Mouse (Mus musculus) layer of hippocampus, postnatal 10 days (tissue): Measurements from ENCODE around the gene Tspo2. TPM values are rescaled to one million over a fixed set of nuclear protein-coding genes. Genes with fewer than 3 reads are reported as not detected.

Source experiments
- DNase-seq, 2 experiments: peaks; one replicate each; pipeline ENCODE4 v3.0.0; 2021; ENCODE audit warnings: low spot score in 2 of 2
- total RNA-seq, 2 experiments: library from RNA; stranded (reverse); gene quantifications; 2 replicates each; pipeline ENCODE4 v1.2.3; 2021

Tspo2 gene
- total RNA-seq, 2 experiments from 2014 or later = not detected

DNA sequence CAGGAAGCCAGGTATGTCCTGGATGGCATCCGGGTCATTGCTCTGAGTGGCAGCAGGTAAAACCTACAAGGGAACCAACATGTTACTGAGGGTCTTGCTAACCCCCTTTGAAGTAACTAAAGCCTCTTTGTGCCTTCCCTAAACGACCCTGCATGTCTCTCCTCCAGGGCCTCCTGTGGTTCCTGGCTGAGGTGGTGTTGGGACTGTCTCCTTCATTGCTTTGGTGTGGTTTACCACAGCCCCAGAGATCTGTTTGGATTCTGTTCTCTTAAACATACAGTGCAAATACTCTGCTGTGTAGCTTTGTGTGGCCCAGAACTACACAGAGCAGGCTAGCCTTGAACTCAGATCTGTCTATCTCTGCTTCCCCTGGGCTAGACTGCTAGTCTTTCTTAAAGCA lies 31.8 kb downstream of the Tspo2 start:
- DNase-seq = no peak

DNA sequence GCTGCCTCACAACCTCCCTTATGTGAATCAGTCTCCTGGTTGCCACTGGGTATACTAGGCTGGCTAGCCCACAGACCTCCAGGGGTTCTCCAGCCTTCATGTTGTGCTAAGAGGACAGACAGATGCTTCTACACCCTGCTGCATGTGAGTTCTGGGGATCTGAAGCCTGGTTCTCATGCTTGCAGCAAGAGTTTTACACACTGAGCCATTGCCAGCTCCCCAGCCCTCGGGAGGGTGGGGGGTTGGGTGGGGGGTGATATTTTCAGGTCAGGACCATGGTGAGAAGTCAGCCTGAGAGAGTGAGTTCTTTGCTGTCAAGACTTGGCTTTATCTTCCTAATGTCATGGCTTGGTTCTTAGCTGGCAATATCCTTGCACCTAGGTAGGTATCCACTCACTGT lies 32.5 kb downstream of the Tspo2 start:
- DNase-seq = no peak

DNA sequence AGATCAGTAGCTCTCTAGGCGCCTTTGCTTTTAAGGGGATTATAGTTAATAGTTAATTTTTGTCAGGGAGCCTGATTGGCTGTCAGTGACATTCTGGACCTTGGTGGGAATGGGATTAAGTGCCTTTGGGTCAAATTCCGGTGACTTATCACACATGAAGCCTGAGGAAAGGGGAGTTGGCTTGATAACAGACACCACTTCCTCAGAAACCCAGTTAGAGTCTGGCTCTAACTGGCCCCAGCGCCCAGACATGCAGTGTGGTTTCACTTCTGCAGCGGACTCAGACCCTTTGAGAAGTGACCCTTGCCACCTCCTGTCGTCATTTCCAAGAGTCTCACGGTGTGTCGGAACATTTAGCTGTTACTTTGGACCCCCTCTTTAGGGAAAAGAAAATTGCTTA lies 33.1 kb downstream of the Tspo2 start:
- no peak for DNase-seq

DNA sequence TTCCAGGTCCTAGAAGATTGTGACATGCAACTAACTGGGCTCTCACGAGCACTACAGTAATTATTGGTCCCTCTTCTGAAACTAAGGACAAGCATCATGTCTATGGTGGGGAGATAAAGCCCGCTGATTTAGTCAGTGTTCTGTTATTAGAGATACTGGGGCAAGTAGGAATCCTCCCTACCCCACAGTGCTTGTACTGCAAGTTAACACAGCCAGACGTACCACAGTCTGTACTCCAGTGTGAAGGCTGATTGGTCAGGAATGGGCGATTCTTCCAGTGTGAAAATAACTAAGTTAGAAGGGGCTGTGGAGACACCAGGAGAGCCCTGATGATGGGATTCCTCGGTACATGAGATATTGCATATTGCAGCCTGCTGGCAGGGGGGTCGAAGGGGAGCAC lies 33.8 kb downstream of the Tspo2 start:
- no peak for DNase-seq

DNA sequence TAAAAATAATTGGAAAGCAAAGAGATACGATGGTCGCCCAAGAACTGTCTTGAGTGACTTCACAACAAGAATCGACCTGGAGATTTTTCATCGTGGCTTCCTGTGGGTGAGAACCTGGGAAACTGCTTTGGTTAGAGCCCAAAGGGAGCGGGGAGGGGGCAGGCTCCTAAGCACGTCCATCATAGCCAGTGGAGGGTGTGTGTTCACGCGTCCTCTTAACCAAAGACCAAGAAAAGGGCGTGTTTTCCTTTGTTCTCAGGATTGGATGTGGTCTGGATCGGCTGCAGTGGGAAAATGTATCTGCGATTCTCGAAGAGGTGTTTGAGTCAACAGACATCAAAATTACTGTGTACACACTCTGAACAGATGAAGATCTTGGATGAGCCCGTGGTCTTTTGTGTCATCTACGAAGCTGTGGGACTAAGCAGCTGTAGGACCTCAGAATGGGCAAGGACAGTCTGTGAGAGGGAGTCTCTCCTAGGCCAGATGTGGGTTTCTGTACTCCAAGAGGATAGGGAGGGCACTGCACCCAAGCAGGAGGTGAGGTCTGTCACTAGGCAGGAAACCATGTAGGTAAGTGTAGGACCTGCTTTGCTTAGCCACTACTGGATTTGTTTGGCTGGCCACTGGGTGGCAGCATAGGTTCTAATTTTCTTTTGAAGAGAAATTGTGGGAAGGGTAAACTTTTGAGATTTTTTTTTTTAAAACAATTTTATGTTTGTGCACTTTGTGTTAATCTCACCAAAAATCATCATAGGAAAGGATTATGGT lies 34.7 kb downstream of the Tspo2 start:
- DNase-seq = peak; percentile 80 to 86

DNA sequence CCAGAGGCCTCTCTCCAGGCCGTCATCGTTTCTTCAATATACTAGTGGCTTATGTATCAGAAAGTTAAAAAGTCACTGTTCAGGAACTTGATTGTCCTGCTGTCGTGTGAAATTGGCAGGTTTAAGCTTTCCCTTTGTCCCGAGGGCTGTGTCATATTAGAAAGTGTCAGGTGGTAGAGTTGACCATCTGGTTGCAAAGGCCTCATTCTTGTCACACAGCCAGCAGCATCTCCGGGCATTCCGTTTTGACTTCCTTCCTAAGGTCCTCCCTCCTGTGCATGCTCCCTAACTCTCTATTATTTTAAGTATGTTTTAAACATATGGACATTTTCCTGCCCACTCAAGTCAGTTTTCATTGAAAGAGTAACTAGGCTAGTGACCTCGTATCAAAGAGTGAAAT lies 35.3 kb downstream of the Tspo2 start:
- no peak for DNase-seq

DNA sequence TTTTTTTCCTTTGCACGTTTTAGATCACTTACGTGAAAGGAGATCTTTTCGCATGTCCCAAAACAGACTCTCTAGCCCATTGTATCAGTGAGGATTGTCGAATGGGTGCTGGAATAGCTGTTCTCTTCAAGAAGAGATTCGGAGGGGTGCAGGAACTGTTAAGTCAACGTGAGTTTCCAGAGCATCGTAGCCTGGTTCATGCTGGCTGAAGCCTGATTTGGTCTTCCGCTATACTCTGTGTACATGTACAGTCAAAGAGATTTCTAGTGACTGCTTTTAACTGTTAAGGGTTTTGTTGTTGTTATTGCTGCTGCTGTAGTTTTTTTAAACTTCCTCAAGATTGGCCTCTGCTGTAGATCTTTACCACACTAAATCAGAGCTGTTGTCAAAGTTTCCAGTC lies 40.1 kb downstream of the Tspo2 start:
- no peak for DNase-seq

DNA sequence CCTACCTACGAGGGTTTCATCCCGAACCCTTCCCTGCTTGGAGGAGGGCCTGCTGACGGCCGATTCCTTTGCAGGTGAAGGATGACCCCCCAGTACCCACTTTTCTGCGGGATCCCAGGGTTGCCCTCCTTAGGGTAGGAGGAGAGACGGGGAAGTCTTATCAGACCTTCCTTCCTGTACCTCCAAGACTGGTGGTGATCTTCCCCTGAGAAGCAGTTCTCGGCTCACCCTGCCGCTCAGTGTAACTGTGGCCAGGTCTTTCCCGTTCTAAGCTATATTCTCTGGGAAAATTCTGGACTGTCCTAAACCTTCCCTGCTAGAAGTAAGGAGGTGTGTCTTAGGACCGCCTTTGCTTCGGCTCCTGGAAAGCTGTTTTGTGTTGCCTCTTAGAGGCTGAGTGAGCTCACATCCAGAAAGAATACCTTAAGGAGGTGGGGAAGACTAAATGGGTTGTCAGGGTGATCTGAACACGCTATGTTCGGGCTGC lies 41.0 kb downstream of the Tspo2 start:
- no peak for DNase-seq

DNA sequence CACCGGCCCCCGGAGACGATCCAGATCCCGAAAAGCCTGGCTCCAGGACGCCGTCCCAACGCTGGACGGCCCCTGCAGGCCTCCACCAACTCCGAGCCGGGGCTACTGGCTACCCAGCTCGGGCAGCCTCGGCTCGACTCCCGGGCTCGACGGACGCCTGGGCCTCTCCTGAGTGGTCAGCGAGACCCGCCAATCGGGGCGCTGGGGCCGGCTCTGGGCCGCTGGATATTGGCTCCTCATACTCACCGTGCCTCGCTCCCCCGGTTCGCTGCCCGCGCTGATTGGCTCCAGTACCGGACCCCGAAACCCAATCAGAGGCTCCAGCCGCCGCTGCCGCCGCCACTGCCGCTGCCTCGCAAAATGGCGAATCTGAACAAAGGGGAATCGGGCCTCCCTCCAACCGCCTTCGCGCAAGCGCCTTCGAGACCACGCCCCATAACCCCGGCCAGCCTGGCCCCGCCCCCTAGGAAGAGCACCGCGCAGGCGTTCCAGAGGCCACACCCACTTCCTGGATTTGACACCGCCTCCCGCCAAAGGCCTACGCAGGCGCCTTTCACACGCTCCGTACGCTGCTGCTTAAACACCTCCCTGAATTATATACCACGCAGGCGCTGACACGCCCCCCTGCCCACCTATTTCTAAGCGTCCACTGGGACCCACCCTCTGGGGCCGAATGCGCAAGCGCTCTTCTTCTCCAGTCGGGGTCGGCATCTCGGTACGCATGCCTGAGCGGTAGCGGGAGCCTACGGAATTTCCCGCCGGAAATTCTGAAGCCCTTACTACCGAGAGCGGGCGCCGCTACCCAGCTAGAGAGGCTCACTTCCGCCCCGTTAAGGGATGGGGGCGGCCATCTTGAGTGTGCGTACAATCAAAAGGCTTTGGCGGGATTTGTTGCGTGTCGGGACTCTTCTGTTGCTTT lies 41.7 kb downstream of the Tspo2 start, which contains the start of the genes Nfya and Oard1:
Gene Nfya, minus strand, starts transcription at position 527 of the 919 bp plus-strand sequence.
Gene Oard1, plus strand, starts transcription at position 635 of the 919 bp plus-strand sequence.
- peak; percentile 100 for DNase-seq

DNA sequence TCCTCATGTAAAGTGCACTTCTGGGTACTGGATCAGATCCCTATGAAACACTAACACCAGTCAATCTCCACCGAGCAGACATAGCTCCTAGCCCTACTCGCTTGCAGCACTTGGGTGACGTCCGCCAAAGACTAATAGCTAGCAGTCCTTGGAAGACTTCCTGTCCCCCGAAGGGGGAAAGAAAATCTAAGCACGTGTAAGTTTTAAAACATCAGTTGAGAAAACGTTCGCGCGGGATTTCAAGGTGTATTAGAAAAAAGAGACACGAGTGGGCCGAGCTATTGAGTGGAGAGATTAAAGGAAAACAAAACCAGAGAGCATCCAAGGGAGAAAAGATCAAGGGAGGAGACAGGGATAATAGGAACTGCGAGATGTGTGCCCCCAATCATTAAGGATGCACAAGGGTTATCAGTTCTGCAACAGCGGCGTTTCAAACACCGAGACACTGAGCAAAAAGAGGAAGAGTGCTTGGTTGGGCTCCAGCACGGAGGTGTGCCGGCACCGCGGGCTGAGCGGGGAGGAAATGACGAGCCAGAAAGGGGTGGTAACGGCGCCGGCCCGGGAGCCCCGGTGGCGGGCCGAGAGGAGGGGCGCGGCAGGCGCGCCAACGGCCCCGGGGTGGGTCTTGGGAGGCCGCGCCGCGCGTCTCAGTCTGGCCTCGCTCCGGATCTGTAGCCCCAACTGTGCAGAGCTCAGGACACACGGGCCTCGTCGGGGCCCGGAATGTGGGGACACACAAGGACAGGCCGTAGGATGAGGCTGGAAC lies 42.6 kb downstream of the Tspo2 start:
- peak; percentile 65 to 75 for DNase-seq

DNA sequence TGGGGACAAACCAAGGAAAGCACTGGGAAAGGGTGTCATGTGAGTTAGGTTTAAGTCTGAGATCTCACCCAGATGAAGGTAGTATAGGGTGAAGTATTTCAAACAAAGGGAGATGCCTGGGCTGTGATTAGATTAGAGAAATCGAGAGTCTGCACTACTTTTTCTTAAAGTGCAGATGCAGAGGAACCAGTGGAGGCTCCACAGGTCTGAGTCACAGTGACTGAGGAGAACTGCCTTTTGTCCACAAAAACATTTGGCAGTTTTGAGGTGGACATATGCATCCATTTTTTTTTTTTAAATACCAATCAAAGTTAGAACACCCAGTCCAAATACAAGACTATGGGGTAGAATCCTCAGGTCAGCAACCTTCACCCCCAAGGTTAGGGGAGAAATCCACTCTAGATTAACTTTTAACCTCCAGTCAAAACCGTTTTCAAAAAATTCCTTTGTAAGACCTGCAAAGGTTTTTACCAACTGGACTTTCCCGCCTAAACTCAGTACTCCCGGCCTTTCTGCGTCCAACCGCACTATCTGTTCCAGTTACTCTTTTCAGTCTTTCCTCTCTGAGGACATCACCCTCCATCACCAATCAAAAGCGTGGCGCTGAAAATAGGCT lies 43.3 kb downstream of the Tspo2 start:
- no peak for DNase-seq

DNA sequence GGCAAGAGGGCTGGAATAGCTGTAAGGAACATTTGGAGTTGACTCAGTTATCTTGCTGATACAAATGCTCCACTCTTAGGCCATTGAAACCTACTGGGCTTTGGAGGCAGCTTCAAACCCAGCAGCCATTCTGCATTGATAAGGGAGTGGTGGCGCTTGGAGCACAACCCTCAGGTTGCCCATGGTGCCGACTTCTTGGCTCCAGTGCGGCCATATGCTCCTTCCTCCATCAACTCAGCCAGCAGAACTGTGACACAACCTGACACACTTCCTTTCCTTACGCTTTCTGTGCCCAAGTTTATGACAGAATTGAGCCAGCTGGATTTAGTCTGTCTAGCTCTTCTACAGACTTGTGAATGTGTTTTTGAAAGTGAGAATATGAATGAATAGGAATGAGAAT lies 44.2 kb downstream of the Tspo2 start:
- DNase-seq = no peak

DNA sequence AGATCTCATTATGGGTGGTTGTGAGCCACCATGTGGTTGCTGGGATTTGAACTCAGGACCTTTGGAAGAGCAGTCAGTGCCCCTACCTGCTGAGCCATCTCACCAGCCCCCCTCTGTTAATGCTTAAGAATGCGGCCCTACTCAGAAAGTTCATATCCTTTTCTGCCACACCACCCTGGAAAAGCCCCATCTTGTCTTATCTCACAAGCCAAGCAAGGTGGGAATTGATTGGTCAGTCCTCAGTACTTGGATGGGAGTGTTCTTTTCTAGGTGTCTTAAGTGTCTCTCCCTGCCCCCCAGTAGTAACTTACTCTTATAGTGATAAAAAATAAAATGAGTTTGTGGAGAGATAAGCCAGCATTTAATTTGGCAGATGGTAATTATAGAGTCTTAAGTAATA lies 46.6 kb downstream of the Tspo2 start:
- no peak for DNase-seq

DNA sequence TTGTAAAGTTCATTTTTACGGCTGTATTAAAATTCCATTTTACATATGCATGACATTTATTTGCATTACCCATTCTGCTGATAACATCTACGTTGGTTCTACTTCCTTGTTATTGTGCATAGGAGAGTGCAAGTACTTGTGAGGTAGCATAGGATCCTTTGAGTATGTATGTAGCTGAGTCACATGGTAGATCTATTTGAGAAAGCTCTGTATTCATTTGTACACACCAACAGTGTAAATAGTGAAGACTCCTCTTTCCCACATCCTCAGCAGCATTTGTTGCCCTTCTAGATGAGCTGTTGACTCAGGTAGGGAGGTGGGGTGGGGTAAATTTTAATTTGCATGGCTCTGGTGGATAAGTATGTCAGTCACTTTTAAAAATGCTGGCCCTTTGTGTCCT lies 47.5 kb downstream of the Tspo2 start:
- no peak for DNase-seq

DNA sequence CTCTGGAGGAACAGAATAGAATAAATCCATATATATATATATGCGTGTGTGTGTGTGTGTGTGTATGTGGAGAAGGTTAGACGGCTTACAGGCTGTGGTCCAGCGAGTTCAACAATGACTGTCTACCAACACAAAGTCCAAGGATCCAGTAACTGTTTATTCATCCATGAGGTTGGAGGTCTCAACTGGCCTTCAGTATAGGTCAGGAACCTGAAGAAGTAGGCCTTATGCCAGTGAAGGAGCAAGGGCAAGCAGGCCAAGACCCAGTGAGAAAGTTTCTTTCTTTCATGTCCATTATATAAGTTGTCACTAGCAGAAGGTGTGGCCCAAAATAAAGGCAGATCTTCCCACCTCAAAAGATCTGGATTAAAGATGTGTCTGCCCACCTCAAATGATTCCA lies 48.6 kb downstream of the Tspo2 start:
- no peak for DNase-seq

DNA sequence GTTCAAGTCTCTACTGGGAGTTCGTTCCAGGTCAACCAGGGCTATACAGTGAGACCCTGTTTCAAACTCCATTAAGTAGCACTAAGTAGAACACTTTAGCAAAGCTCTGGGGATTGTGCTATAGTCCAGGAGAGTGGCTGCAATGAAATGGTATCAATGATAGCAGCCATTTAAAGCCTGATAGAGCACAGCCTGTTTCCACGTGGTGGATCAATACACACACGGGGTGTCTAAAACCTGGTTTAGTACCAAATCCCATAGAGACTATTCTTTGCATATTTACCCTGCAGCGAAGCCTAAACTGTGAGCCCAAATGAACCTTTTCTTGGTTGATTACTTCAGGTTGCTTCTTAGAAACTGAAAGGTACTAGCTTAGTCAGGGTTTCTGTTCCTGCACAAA lies 49.6 kb downstream of the Tspo2 start:
- DNase-seq = no peak

Other genes starting within 250 kb of the Tspo2 start
- not detected for gene Trem1, start 218.8 kb downstream of the Tspo2 start, total RNA-seq
- not detected for gene Trem3, start 203.7 kb downstream of the Tspo2 start, total RNA-seq
- not detected for gene Treml4, start 187.2 kb downstream of the Tspo2 start, total RNA-seq
- under 1 TPM; 0.13 to 0.37 TPM for gene Treml2, start 152.0 kb downstream of the Tspo2 start, total RNA-seq
- not detected for gene B430306N03Rik, start 135.4 kb downstream of the Tspo2 start, total RNA-seq
- 1 to 10 TPM; 6.7 to 8.1 TPM for gene Trem2, start 105.1 kb downstream of the Tspo2 start, total RNA-seq
- not detected for gene Treml1, start 91.6 kb downstream of the Tspo2 start, total RNA-seq
- gene Nfya, start 41.6 kb downstream of the Tspo2 start, total RNA-seq = 10 to 100 TPM; 33.5 to 38.1 TPM
- gene Oard1, start 41.5 kb downstream of the Tspo2 start, total RNA-seq = 10 to 100 TPM; 11.9 to 16.2 TPM
- gene Apobec2, start 18.6 kb downstream of the Tspo2 start, total RNA-seq = under 1 TPM in 1 of 2 experiments, not detected in 1; 0.47 TPM
- 1 to 10 TPM in 1 of 2 experiments, under 1 TPM in 1; 0.98 to 2.0 TPM for gene Unc5cl, start 3.4 kb upstream of the Tspo2 start, total RNA-seq